Mouse (Mus musculus) left cerebral cortex, postnatal 36 days (tissue): ENCODE results near the gene Cyfip2. TPM values are rescaled to one million over a fixed set of nuclear protein-coding genes. Genes with fewer than 3 reads are reported as not detected.
A peak's percentile ranks its signal among the peaks of the same experiment; 100 is the strongest.
"Not testable (repeated sequence)": the region's sequence is repeated elsewhere in the genome, so short reads cannot be mapped to it uniquely, and the experiment has no call there.

Experiments used
- DNase-seq, 2 experiments: peaks; one replicate each; pipeline ENCODE4 v3.0.0; 2021 to 2022; ENCODE audit warnings: low spot score in 2 of 2, mixed read lengths in 1 of 2
- intact Hi-C: fragments of 180-260 bp; cut with DNase I; formaldehyde crosslinking; loops from one replicate; pipeline ENCODE4 v1.15.1; 2025
- total RNA-seq, 2 experiments: library from RNA; stranded (reverse); gene quantifications; 2 replicates each; pipeline ENCODE4 v1.2.3; 2021

Cyfip2 gene
- total RNA-seq, 2 experiments from 2014 or later = 562 to 605 TPM

GRCm38 (mm10) chr11:46214368-46215230, 98.1 kb downstream of the Cyfip2 start:
- intact Hi-C loops = loop anchor here (2.0 to 5.0 kb wide), 3 partner anchors 77 to 257 kb away; partner anchors contain the start of genes Gm12166 and Thg1l
- DNase-seq = no peak

- intact Hi-C loops = loop anchor here (2.0 kb wide), 1 partner anchor 161 kb away; the partner anchor contains the start of gene Gm12166
- DNase-seq = no peak
Measured at GRCm38 (mm10) chr11:46213844-46214243, 98.8 kb downstream of the Cyfip2 start.

GRCm38 (mm10) chr11:46211858-46212257, 100.8 kb downstream of the Cyfip2 start:
- no peak for DNase-seq
- intact Hi-C loops = no loop called here

- intact Hi-C loops = loop anchor here (5.0 kb wide), 1 partner anchor 263 kb away; no protein-coding TSS in a partner anchor
- no peak for DNase-seq
Measured at GRCm38 (mm10) chr11:46209884-46210283, 102.8 kb downstream of the Cyfip2 start.

GRCm38 (mm10) chr11:46205639-46206409, 106.8 kb downstream of the Cyfip2 start:
- intact Hi-C loops = loop anchor here (5.0 kb wide), 1 partner anchor 259 kb away; no protein-coding TSS in a partner anchor
- no peak for DNase-seq

GRCm38 (mm10) chr11:46204841-46205240, 107.8 kb downstream of the Cyfip2 start:
- no peak for DNase-seq
- intact Hi-C loops = loop anchor here (5.0 kb wide), 1 partner anchor 258 kb away; no protein-coding TSS in a partner anchor

GRCm38 (mm10) chr11:46202547-46202887, 110.1 kb downstream of the Cyfip2 start:
- no peak for DNase-seq
- intact Hi-C loops = no loop called here

GRCm38 (mm10) chr11:46201636-46202546, 110.8 kb downstream of the Cyfip2 start:
- intact Hi-C loops = no loop called here
- DNase-seq = peak; percentile 78 to 83

GRCm38 (mm10) chr11:46200664-46201063, 112.0 kb downstream of the Cyfip2 start:
- DNase-seq = no peak
- intact Hi-C loops = no loop called here

- intact Hi-C loops = no loop called here
- no peak for DNase-seq
Measured at GRCm38 (mm10) chr11:46194175-46194574, 118.5 kb downstream of the Cyfip2 start.

GRCm38 (mm10) chr11:46188283-46188682, 124.4 kb downstream of the Cyfip2 start:
- intact Hi-C loops = no loop called here
- DNase-seq = no peak

- peak; percentile 35 to 47 for DNase-seq
Measured at GRCm38 (mm10) chr11:46185486-46185885, 127.2 kb downstream of the Cyfip2 start.

GRCm38 (mm10) chr11:46184946-46185345, 127.7 kb downstream of the Cyfip2 start:
- no peak for DNase-seq
- intact Hi-C loops = no loop called here

More at GRCm38 (mm10) chr11:46185486-46185885, 127.2 kb downstream of the Cyfip2 start:
- intact Hi-C loops = no loop called here

GRCm38 (mm10) chr11:46182031-46182430, 130.6 kb downstream of the Cyfip2 start:
- intact Hi-C loops, DNase-seq: not testable (repeated sequence)

GRCm38 (mm10) chr11:46177246-46178043, 135.2 kb downstream of the Cyfip2 start:
- DNase-seq = no peak
- intact Hi-C loops = no loop called here

- no peak for DNase-seq
Measured at GRCm38 (mm10) chr11:46176155-46176554, 136.5 kb downstream of the Cyfip2 start.

GRCm38 (mm10) chr11:46172128-46172527, 140.5 kb downstream of the Cyfip2 start:
- intact Hi-C loops = no loop called here
- DNase-seq = no peak

More at GRCm38 (mm10) chr11:46176155-46176554, 136.5 kb downstream of the Cyfip2 start:
- intact Hi-C loops = no loop called here

- intact Hi-C loops = no loop called here
- no peak for DNase-seq
Measured at GRCm38 (mm10) chr11:46169908-46170307, 142.8 kb downstream of the Cyfip2 start.
